Mouse (Mus musculus): ENCODE measurements at regions not wholly inside any gene's neighbourhood (a gene's known extent, or its start where the extent isn't known, plus 50 kb on each side); places are given as distances from the start of the nearest gene placed in this dataset.

DNA sequence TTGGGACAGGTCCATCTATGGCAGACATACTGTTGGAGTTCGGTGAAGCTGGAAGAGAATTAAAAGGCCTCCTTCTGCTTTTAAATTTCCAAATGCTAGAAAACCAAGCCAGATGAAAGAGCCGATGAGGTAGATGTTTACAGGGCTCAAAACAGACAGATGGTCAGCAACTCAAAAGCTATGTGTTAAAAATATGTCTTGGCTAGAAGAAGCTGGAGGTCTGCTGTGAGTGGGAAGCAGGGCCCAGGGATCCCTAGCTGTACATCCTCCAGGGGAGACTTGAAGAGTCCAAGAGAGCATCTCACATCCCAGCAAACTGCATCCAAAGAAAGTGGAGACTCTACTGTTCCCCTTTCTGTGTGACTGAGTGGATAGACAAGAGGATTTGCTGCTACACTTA is 526.5 kb upstream of the Id2 start:
- H3K27ac ChIP-seq, result no peak overlapping the region
- intact Hi-C loops (cut with DNase I), result no loop called here
- no peaks in the 10 kb centered on the region for H3K36me3 ChIP-seq (ENCODE audit: control insufficient read depth, insufficient read depth, low read length)
- no peaks in the 10 kb centered on the region for H3K4me1 ChIP-seq (ENCODE audit: control insufficient read depth, insufficient read depth, low read length)
- WGBS, result 91% methylated on average over 2 of the region's 2 CpGs
- TF ChIP-seq POLR2A (IDR thresholded peaks at IDR 0.05; ENCODE audit: insufficient read depth, low read depth, low read length) (no peak), EP300 (IDR thresholded peaks at IDR 0.05; ENCODE audit: insufficient read depth, low read depth, low read length) (no peak), CTCF (IDR thresholded peaks at IDR 0.05) (no peak)
- no peak for DNase-seq
- H3K27me3 ChIP-seq (ENCODE audit: control insufficient read depth, insufficient read depth, low read length), result no peaks in the 10 kb centered on the region
- no peaks in the 10 kb centered on the region for H3K79me2 ChIP-seq (replicated peaks; ENCODE audit: control insufficient read depth, insufficient read depth, low read length)
- H3K9ac ChIP-seq (ENCODE audit: low read depth, low read length), result no peak overlapping the region
- H3K4me3 ChIP-seq, result no peak overlapping the region

DNA sequence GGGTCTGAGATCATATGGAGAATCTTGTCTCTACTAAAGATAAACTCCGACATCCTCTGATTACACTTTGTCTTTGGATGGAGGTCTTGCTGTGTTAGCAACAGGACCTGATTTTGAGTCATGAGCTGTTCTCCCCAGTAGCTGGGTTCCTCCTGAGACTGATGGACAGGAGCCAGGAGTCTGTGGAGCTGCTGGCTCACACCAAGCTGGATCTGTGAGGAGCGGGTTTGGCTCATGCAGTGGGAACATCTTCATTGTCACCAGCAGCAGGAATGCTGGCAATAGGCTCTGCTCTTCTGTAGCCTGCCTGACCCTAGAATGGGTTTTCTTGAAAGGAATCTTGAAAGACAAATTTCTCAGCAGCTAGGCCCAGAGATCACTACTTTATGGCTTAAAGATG is 524.2 kb upstream of the Id2 start:
- intact Hi-C loops (cut with DNase I), result no loop called here
- Histone ChIP-seq H3K27ac (no peak overlapping the region), H3K9ac (ENCODE audit: low read depth, low read length) (no peak overlapping the region), H3K27me3 (ENCODE audit: control insufficient read depth, insufficient read depth, low read length) (no peaks in the 10 kb centered on the region), H3K79me2 (replicated peaks; ENCODE audit: control insufficient read depth, insufficient read depth, low read length) (no peaks in the 10 kb centered on the region), H3K36me3 (ENCODE audit: control insufficient read depth, insufficient read depth, low read length) (no peaks in the 10 kb centered on the region), H3K4me1 (ENCODE audit: control insufficient read depth, insufficient read depth, low read length) (no peaks in the 10 kb centered on the region), H3K4me3 (no peak overlapping the region)
- 78% methylated on average over 2 of the region's 2 CpGs for WGBS
- no peak for DNase-seq
- no peak for TF ChIP-seq EP300 (IDR thresholded peaks at IDR 0.05; ENCODE audit: insufficient read depth, low read depth, low read length)

DNA sequence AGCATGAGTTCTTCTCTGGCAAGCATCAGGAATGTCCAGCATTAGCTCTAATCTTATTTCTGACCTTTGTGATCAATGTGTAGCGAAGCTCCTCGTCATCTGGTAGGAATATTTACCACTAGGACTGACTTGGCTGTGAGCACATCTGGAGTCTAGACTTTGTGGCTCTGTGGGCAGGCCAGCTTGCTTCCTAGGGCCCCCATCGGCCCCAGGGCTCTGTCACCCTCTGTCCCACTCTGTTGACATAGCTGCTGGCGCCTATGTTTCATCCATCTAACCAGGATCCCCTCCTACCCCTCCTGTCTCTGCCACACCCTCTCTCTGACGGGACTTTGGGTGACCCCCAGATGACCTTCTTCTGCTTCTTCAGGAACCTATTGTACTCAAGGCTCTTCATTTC is 520.6 kb upstream of the Id2 start:
- Histone ChIP-seq H3K4me3 (no peak overlapping the region), H3K4me1 (ENCODE audit: control insufficient read depth, insufficient read depth, low read length) (no peaks in the 10 kb centered on the region), H3K79me2 (replicated peaks; ENCODE audit: control insufficient read depth, insufficient read depth, low read length) (no peaks in the 10 kb centered on the region), H3K9ac (ENCODE audit: low read depth, low read length) (no peak overlapping the region), H3K36me3 (ENCODE audit: control insufficient read depth, insufficient read depth, low read length) (no peaks in the 10 kb centered on the region), H3K27ac (no peak overlapping the region), H3K27me3 (ENCODE audit: control insufficient read depth, insufficient read depth, low read length) (no peaks in the 10 kb centered on the region)
- no peak for TF ChIP-seq EP300 (IDR thresholded peaks at IDR 0.05; ENCODE audit: insufficient read depth, low read depth, low read length)
- no peak for TF ChIP-seq POLR2A (IDR thresholded peaks at IDR 0.05; ENCODE audit: insufficient read depth, low read depth, low read length)
- no peak for TF ChIP-seq CTCF (IDR thresholded peaks at IDR 0.05)
- WGBS, result 34% methylated on average over 5 of the region's 5 CpGs
- DNase-seq, result no peak
- intact Hi-C loops (cut with DNase I), result no loop called here

DNA sequence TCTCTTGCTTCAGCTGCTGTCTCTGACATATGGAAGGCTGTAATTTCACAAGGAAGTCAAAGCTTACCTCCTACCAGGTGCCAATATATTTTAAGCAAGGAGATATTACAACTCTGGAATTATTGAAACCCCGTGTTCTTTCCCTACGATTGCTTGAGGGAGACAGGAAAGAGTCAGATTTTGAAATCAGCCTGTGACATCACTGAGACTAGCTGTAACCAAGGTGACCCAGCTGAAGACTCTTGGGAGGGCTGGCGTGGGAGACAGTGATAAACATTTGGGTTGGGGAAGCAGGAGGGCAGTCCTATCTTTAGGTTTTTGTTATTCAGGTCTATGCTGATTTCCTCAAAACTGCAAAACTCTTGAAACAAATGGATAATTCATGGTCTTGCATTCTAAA is 518.4 kb upstream of the Id2 start:
- H3K9ac ChIP-seq (ENCODE audit: low read depth, low read length), result no peak overlapping the region
- no peak for DNase-seq
- no peak overlapping the region for H3K4me3 ChIP-seq
- TF ChIP-seq CTCF (IDR thresholded peaks at IDR 0.05), result no peak
- no peak for TF ChIP-seq EP300 (IDR thresholded peaks at IDR 0.05; ENCODE audit: insufficient read depth, low read depth, low read length)
- TF ChIP-seq POLR2A (IDR thresholded peaks at IDR 0.05; ENCODE audit: insufficient read depth, low read depth, low read length), result no peak
- no peaks in the 10 kb centered on the region for H3K27me3 ChIP-seq (ENCODE audit: control insufficient read depth, insufficient read depth, low read length)
- intact Hi-C loops (cut with DNase I), result no loop called here
- H3K36me3 ChIP-seq (ENCODE audit: control insufficient read depth, insufficient read depth, low read length), result no peaks in the 10 kb centered on the region
- H3K4me1 ChIP-seq (ENCODE audit: control insufficient read depth, insufficient read depth, low read length), result no peaks in the 10 kb centered on the region
- H3K79me2 ChIP-seq (replicated peaks; ENCODE audit: control insufficient read depth, insufficient read depth, low read length), result no peaks in the 10 kb centered on the region
- 47% methylated on average over 3 of the region's 3 CpGs for WGBS
- no peak overlapping the region for H3K27ac ChIP-seq

DNA sequence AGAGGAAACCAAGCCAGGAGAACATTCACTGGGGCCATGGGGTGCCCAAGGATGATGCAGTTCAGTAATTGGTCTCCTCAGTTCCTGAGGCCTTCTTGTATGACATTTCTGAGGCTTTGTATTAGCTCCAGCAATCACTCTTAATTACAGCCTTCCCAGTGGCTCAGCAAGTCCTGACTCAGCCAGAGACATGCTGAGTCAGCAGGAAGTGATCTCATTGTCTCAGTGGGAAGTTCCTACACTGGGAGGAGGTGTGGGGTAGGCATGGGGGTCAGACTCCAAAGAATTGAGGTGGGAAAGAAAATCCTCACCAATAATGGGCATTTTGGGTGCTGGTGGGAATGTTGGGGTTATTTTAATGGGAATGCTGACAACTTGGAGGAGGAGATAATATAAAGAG is 516.5 kb upstream of the Id2 start:
- TF ChIP-seq POLR2A (IDR thresholded peaks at IDR 0.05; ENCODE audit: insufficient read depth, low read depth, low read length) (no peak), EP300 (IDR thresholded peaks at IDR 0.05; ENCODE audit: insufficient read depth, low read depth, low read length) (no peak), CTCF (IDR thresholded peaks at IDR 0.05) (no peak)
- Histone ChIP-seq H3K27me3 (ENCODE audit: control insufficient read depth, insufficient read depth, low read length) (no peaks in the 10 kb centered on the region), H3K9ac (ENCODE audit: low read depth, low read length) (no peak overlapping the region), H3K4me3 (no peak overlapping the region), H3K27ac (no peak overlapping the region), H3K36me3 (ENCODE audit: control insufficient read depth, insufficient read depth, low read length) (no peaks in the 10 kb centered on the region), H3K4me1 (ENCODE audit: control insufficient read depth, insufficient read depth, low read length) (no peaks in the 10 kb centered on the region), H3K79me2 (replicated peaks; ENCODE audit: control insufficient read depth, insufficient read depth, low read length) (no peaks in the 10 kb centered on the region)
- DNase-seq, result no peak
- intact Hi-C loops (cut with DNase I), result no loop called here

DNA sequence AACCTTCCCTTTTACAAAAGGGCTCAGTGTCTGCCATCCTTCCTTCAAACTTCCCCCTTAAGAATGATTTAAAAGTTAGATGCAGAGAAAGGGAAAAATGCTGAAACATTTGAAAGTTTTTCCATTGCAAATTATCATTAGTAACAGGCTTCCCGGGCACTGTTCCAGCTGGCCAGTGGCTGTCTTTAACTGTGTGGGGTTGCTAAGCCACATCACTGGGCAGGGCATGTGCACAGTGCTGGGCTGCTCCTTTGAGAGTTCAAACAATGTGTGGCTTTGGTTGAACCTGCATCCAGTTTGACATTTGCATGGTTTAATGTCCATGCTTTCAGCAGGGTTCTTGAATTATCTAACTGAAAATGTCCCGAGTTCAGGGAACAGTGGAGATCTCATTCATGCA is 512.1 kb upstream of the Id2 start:
- Histone ChIP-seq H3K36me3 (ENCODE audit: control insufficient read depth, insufficient read depth, low read length) (no peaks in the 10 kb centered on the region), H3K27me3 (ENCODE audit: control insufficient read depth, insufficient read depth, low read length) (no peaks in the 10 kb centered on the region), H3K4me3 (no peak overlapping the region), H3K27ac (no peak overlapping the region), H3K79me2 (replicated peaks; ENCODE audit: control insufficient read depth, insufficient read depth, low read length) (no peaks in the 10 kb centered on the region), H3K9ac (ENCODE audit: low read depth, low read length) (no peak overlapping the region), H3K4me1 (ENCODE audit: control insufficient read depth, insufficient read depth, low read length) (no peaks in the 10 kb centered on the region)
- WGBS, result 31% methylated on average over 2 of the region's 2 CpGs
- intact Hi-C loops (cut with DNase I), result no loop called here
- TF ChIP-seq CTCF (IDR thresholded peaks at IDR 0.05) (no peak), POLR2A (IDR thresholded peaks at IDR 0.05; ENCODE audit: insufficient read depth, low read depth, low read length) (no peak), EP300 (IDR thresholded peaks at IDR 0.05; ENCODE audit: insufficient read depth, low read depth, low read length) (no peak)
- DNase-seq, result peak; percentile 47 to 49
